Comparison of ENCODE assay signal across 9 mouse cellular contexts in the genomic region with DNA sequence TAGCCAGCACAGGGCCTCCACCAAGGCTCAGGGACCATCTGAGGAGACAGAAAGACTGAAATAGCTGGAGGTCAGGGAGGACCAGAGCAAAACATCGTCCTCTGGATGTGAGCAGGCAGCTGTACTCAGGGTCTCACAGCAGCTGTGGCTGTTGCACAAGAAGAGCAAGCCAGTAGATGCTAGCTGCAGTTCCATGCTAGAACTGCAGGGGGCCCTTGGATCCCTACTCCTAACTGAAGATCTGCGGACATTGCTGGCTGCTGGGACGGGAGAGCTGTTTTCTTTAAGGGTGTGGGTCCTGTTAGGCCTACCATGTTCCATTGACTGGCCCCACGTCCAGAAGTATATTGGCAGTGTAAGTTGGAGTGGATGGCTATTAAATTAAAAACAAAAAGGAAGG.
DNase-seq lines count a peak whose midpoint lies in the region; ATAC-seq and TF ChIP-seq lines count a peak whose summit lies in the region.
"Had no signal": no experiment of that assay in that cellular context is flagged by ENCODE, and none has a peak within 500 bp of the region (broad histone marks: within the 10 kb centered on the region; RNA-seq: fewer than 3 reads in every experiment).

No protein-coding gene starts in this region.

- peak; percentile 61 for DNase-seq in forebrain, embryonic 11.5 days (ENCODE audit: low spot score)
- peak; percentile 45 for DNase-seq in 416B (ENCODE audit: low read depth)
- DNase-seq in brain, embryonic 14.5 days (ENCODE audit: low read depth), result no peak
- DNase-seq in heart, postnatal 14 days, result peak; percentile 45 to 58
- peak; percentile 74 for DNase-seq in lung, postnatal 0 days (ENCODE audit: low spot score)
- DNase-seq in testis, postnatal 10 days (ENCODE audit: low spot score), result peak; percentile 64
- no peak for DNase-seq in cerebellum, postnatal 36 days

- no peak overlapping the region for H3K4me3 ChIP-seq in forebrain, embryonic 11.5 days (ENCODE audit: low read depth, low read length)
- no peak overlapping the region for H3K4me3 ChIP-seq in forebrain, embryonic 16.5 days (replicated peaks; ENCODE audit: low read length)
- no peak overlapping the region for H3K4me3 ChIP-seq in lung, postnatal 0 days (ENCODE audit: low read depth, low read length)
- H3K4me3 ChIP-seq: hindbrain, embryonic 15.5 days had no signal

- H3K27me3 ChIP-seq in forebrain, embryonic 11.5 days (ENCODE audit: control insufficient read depth, insufficient read depth, low read length), result no peaks in the 10 kb centered on the region
- H3K27me3 ChIP-seq in forebrain, embryonic 16.5 days (replicated peaks; ENCODE audit: control insufficient read depth, insufficient read depth, low read length), result no peaks in the 10 kb centered on the region
- no peaks in the 10 kb centered on the region for H3K27me3 ChIP-seq in lung, postnatal 0 days (replicated peaks; ENCODE audit: insufficient read depth, low read length)
- H3K27me3 ChIP-seq: hindbrain, embryonic 15.5 days had no signal

- peaks cover 7% of the 10 kb centered on the region; the same call in 1 of the 2 replicates for H3K4me1 ChIP-seq in forebrain, embryonic 11.5 days (replicated peaks; ENCODE audit: control insufficient read depth, insufficient read depth, low read length)
- H3K4me1 ChIP-seq in forebrain, embryonic 16.5 days (replicated peaks; ENCODE audit: control insufficient read depth, insufficient read depth, low read length), result no peaks in the 10 kb centered on the region
- H3K4me1 ChIP-seq in lung, postnatal 0 days (ENCODE audit: insufficient read depth, low read depth, low read length), result peaks cover 5% of the 10 kb centered on the region; the same call in 1 of the 2 replicates
- H3K4me1 ChIP-seq: hindbrain, embryonic 15.5 days had no signal

- 76% methylated on average over 4 of the region's 4 CpGs for WGBS in forebrain, embryonic 11.5 days
- WGBS in forebrain, embryonic 16.5 days, result 76% methylated on average over 4 of the region's 4 CpGs
- WGBS in lung, postnatal 0 days, result 44% methylated on average over 4 of the region's 4 CpGs

- no peaks in the 10 kb centered on the region for H3K36me3 ChIP-seq in forebrain, embryonic 11.5 days (ENCODE audit: control insufficient read depth, insufficient read depth, low read length)
- H3K36me3 ChIP-seq in forebrain, embryonic 16.5 days (ENCODE audit: control insufficient read depth, insufficient read depth), result no peaks in the 10 kb centered on the region
- H3K36me3 ChIP-seq in lung, postnatal 0 days (ENCODE audit: insufficient read depth, low read length), result no peaks in the 10 kb centered on the region
- H3K36me3 ChIP-seq: hindbrain, embryonic 15.5 days had no signal

- no peak for TF ChIP-seq EP300 in lung, postnatal 0 days (IDR thresholded peaks at IDR 0.05)

- intact Hi-C loops in heart, postnatal 14 days (cut with DNase I), result loop anchor here (5.0 to 10.0 kb wide), 2 partner anchors 138 to 170 kb away; a partner anchor contains a TSS

- no peak for ATAC-seq in forebrain, embryonic 11.5 days (replicated peaks; ENCODE audit: low FRiP score)
- no peak for ATAC-seq in forebrain, embryonic 16.5 days
- peak; percentile 24 for ATAC-seq in lung, postnatal 0 days

- no peak for TF ChIP-seq POLR2A in brain, embryonic 14.5 days (IDR thresholded peaks at IDR 0.05; ENCODE audit: borderline replicate concordance, extremely low read depth, insufficient read depth, insufficient read length, poor library complexity, severe bottlenecking)

- TF ChIP-seq CTCF in brain, embryonic 14.5 days (IDR thresholded peaks at IDR 0.05; ENCODE audit: borderline replicate concordance, extremely low read depth, insufficient read depth, insufficient read length), result peak; percentile 51; the same call in 1 of the 2 replicates
- TF ChIP-seq CTCF in lung, postnatal 0 days (IDR thresholded peaks at IDR 0.05), result peak; percentile 83

- no peaks in the 10 kb centered on the region for H3K9me3 ChIP-seq in forebrain, embryonic 11.5 days (ENCODE audit: control insufficient read depth, low read length)
- no peaks in the 10 kb centered on the region for H3K9me3 ChIP-seq in forebrain, embryonic 16.5 days (ENCODE audit: control insufficient read depth, low read length)
- H3K9me3 ChIP-seq in lung, postnatal 0 days (ENCODE audit: low read length), result no peaks in the 10 kb centered on the region
- H3K9me3 ChIP-seq: hindbrain, embryonic 15.5 days had no signal

- H3K9ac ChIP-seq in forebrain, embryonic 11.5 days (ENCODE audit: low read length), result no peak overlapping the region
- no peak overlapping the region for H3K9ac ChIP-seq in forebrain, embryonic 16.5 days (replicated peaks; ENCODE audit: low read depth, low read length)
- no peak overlapping the region for H3K9ac ChIP-seq in lung, postnatal 0 days (replicated peaks; ENCODE audit: low read depth)
- H3K9ac ChIP-seq: hindbrain, embryonic 15.5 days had no signal

- no peak overlapping the region for H3K27ac ChIP-seq in forebrain, embryonic 11.5 days (ENCODE audit: low read depth, low read length)
- no peak overlapping the region for H3K27ac ChIP-seq in forebrain, embryonic 16.5 days (ENCODE audit: low read length)
- no peak overlapping the region for H3K27ac ChIP-seq in lung, postnatal 0 days (ENCODE audit: low read length)
- H3K27ac ChIP-seq: hindbrain, embryonic 15.5 days had no signal

- H3K4me2 ChIP-seq in forebrain, embryonic 11.5 days (ENCODE audit: low read depth, low read length, severe bottlenecking), result no peak overlapping the region
- H3K4me2 ChIP-seq in forebrain, embryonic 16.5 days (ENCODE audit: low read length), result no peak overlapping the region
- no peak overlapping the region for H3K4me2 ChIP-seq in lung, postnatal 0 days (replicated peaks; ENCODE audit: low read depth, low read length)
- H3K4me2 ChIP-seq: hindbrain, embryonic 15.5 days had no signal

Comparison
In these comparisons a context has a peak if more than half of its experiments do, and no peak if none do; other contexts are left out.
1. DNase-seq: peak in forebrain, embryonic 11.5 days (single experiment), 416B (single experiment), heart, postnatal 14 days (2 of 2), lung, postnatal 0 days (single experiment) and testis, postnatal 10 days (single experiment); none in brain, embryonic 14.5 days (single experiment) and cerebellum, postnatal 36 days (0 of 2).